Mouse (Mus musculus) forebrain, embryonic 14.5 days (tissue): ENCODE data around the gene Tmem50a. TPM values are rescaled to one million over a fixed set of nuclear protein-coding genes. Genes with fewer than 3 reads are reported as not detected.
A peak's percentile ranks its signal among the peaks of the same experiment; 100 is the strongest.

Experiments
- ATAC-seq: fragments of 200-750 bp; cut with Nextera tagmentation; 2 replicates; pipeline ENCODE4 v1.8.0; 2017; ENCODE audit warnings: mild to moderate bottlenecking, moderate library complexity
- DNase-seq: peaks from one replicate; pipeline ENCODE4 v3.0.0-alpha.2; 2015; ENCODE audit warnings: low spot score
- H3K27ac ChIP-seq: fragments of 300-500 bp; sonication (generic); 2 replicates; pipeline ENCODE4 v1.5.1; 2014; ENCODE audit warnings: low read depth, mild to moderate bottlenecking, control low read depth, low read length, moderate library complexity
- H3K27me3 ChIP-seq: fragments of 300-500 bp; sonication (generic); replicated peaks from 2 replicates; pipeline ENCODE4 v1.6.1; 2014; ENCODE audit warnings: low read length, control low read depth, mixed read lengths; ENCODE audit not compliant: control insufficient read depth, insufficient read depth
- H3K36me3 ChIP-seq: fragments of 300-500 bp; sonication (generic); 2 replicates; pipeline ENCODE4 v1.6.1; 2014; ENCODE audit warnings: low read length, control low read depth; ENCODE audit not compliant: control insufficient read depth, insufficient read depth
- H3K4me1 ChIP-seq: fragments of 300-500 bp; sonication (generic); 2 replicates; pipeline ENCODE4 v1.6.1; 2014; ENCODE audit warnings: antibody characterized with exemption, low read length, control low read depth; ENCODE audit not compliant: control insufficient read depth, insufficient read depth
- H3K4me2 ChIP-seq: fragments of 300-500 bp; sonication (generic); 2 replicates; pipeline ENCODE4 v1.6.1; 2014; ENCODE audit warnings: mild to moderate bottlenecking, control low read depth, low read length
- H3K4me3 ChIP-seq: fragments of 300-500 bp; sonication (generic); 2 replicates; pipeline ENCODE4 v1.5.1; 2014; ENCODE audit warnings: low read depth, low read length, control low read depth
- H3K9ac ChIP-seq: fragments of 300-500 bp; sonication (generic); 2 replicates; pipeline ENCODE4 v1.6.1; 2014; ENCODE audit warnings: mild to moderate bottlenecking, low read length, control low read depth, moderate library complexity
- H3K9me3 ChIP-seq: fragments of 300-500 bp; sonication (generic); replicated peaks from 2 replicates; pipeline ENCODE4 v1.6.1; 2016; ENCODE audit warnings: low read length, control low read depth, mixed read lengths; ENCODE audit not compliant: control insufficient read depth
- WGBS: fragments of 180-500 bp; shearing (Covaris S2); extraction: QIAGEN DNeasy Blood & Tissue Kit; methylation state at CpG from one replicate; pipeline ENCODE4 v1.1.7; 2014; 5-methylcytosine and 5-hydroxymethylcytosine counted together
- polyA plus RNA-seq: library from polyadenylated mRNA; unstranded; fragments of >200 nt; fragmentation: Nextera tagmentation; extraction: Ambion mirVana; gene quantifications from 2 replicates; pipeline ENCODE4 v1.2.1, GENCODE M21; 2014

Gene Tmem50a
- polyA plus RNA-seq, 1 experiment from 2014 or later = 166 TPM

GRCm38 (mm10) chr4:134892096-134892495, 22.7 kb downstream of the Tmem50a start:
- Histone ChIP-seq H3K4me3 (no peak overlapping the region), H3K27me3 (no peaks in the 10 kb centered on the region), H3K36me3 (peaks cover 21% of the 10 kb centered on the region), H3K9ac (no peak overlapping the region), H3K4me1 (no peaks in the 10 kb centered on the region), H3K27ac (no peak overlapping the region), H3K4me2 (no peak overlapping the region), H3K9me3 (no peaks in the 10 kb centered on the region)
- WGBS = 82% methylated on average over 6 of the region's 6 CpGs
- no peak for ATAC-seq
- DNase-seq = peak; percentile 14

GRCm38 (mm10) chr4:134884364-134884763, 30.5 kb downstream of the Tmem50a start:
- ATAC-seq (no peak), DNase-seq (no peak)
- no peak overlapping the region for H3K4me2 ChIP-seq
- no peak overlapping the region for H3K27ac ChIP-seq
- no peaks in the 10 kb centered on the region for H3K36me3 ChIP-seq
- no peak overlapping the region for H3K9ac ChIP-seq
- H3K27me3 ChIP-seq = no peaks in the 10 kb centered on the region
- H3K4me3 ChIP-seq = no peak overlapping the region
- 89% methylated on average over 4 of the region's 4 CpGs for WGBS
- H3K4me1 ChIP-seq = no peaks in the 10 kb centered on the region
- no peaks in the 10 kb centered on the region for H3K9me3 ChIP-seq

- Histone ChIP-seq H3K27me3 (no peaks in the 10 kb centered on the region), H3K36me3 (no peaks in the 10 kb centered on the region), H3K9ac (no peak overlapping the region), H3K4me2 (no peak overlapping the region), H3K9me3 (no peaks in the 10 kb centered on the region), H3K4me1 (no peaks in the 10 kb centered on the region), H3K4me3 (no peak overlapping the region), H3K27ac (no peak overlapping the region)
- DNase-seq = no peak
- ATAC-seq = no peak
- 84% methylated on average over 10 of the region's 10 CpGs for WGBS
Observed at GRCm38 (mm10) chr4:134883808-134884207, 31.0 kb downstream of the Tmem50a start.

- Histone ChIP-seq H3K27me3 (no peaks in the 10 kb centered on the region), H3K9me3 (no peaks in the 10 kb centered on the region), H3K9ac (no peak overlapping the region), H3K27ac (no peak overlapping the region), H3K4me2 (no peak overlapping the region), H3K4me3 (no peak overlapping the region), H3K36me3 (no peaks in the 10 kb centered on the region), H3K4me1 (no peaks in the 10 kb centered on the region)
- peak; percentile 18 for DNase-seq
- ATAC-seq = no peak
- 30% methylated on average over 7 of the region's 7 CpGs for WGBS
Observed at GRCm38 (mm10) chr4:134883266-134883665, 31.6 kb downstream of the Tmem50a start.

- Histone ChIP-seq H3K9me3 (no peaks in the 10 kb centered on the region), H3K27me3 (no peaks in the 10 kb centered on the region), H3K4me2 (peak overlapping the region; percentile 51), H3K27ac (no peak overlapping the region), H3K9ac (no peak overlapping the region), H3K4me1 (no peaks in the 10 kb centered on the region), H3K36me3 (no peaks in the 10 kb centered on the region), H3K4me3 (no peak overlapping the region)
- WGBS = 39% methylated on average over 6 of the region's 6 CpGs
- DNase-seq (no peak), ATAC-seq (no peak)
Observed at GRCm38 (mm10) chr4:134880041-134880440, 34.8 kb downstream of the Tmem50a start.

GRCm38 (mm10) chr4:134879410-134879981, 35.3 kb downstream of the Tmem50a start:
- H3K27me3 ChIP-seq = no peaks in the 10 kb centered on the region
- no peaks in the 10 kb centered on the region for H3K9me3 ChIP-seq
- no peaks in the 10 kb centered on the region for H3K36me3 ChIP-seq
- no peak overlapping the region for H3K27ac ChIP-seq
- H3K4me2 ChIP-seq = peak overlapping the region; percentile 51
- H3K4me1 ChIP-seq = no peaks in the 10 kb centered on the region
- peak overlapping the region; percentile 15 for H3K4me3 ChIP-seq
- peak overlapping the region; percentile 13; the same call in 1 of the 2 replicates for H3K9ac ChIP-seq
- DNase-seq (peak; percentile 78), ATAC-seq (0 out of 2 replicates have a peak, but pooled peaks have one; percentile 48)
- WGBS = 3% methylated on average over 17 of the region's 17 CpGs

GRCm38 (mm10) chr4:134876171-134876570, 38.7 kb downstream of the Tmem50a start:
- no peak overlapping the region for H3K27ac ChIP-seq
- no peak overlapping the region for H3K4me3 ChIP-seq
- H3K27me3 ChIP-seq = no peaks in the 10 kb centered on the region
- no peaks in the 10 kb centered on the region for H3K4me1 ChIP-seq
- ATAC-seq = no peak
- H3K4me2 ChIP-seq = no peak overlapping the region
- no peaks in the 10 kb centered on the region for H3K36me3 ChIP-seq
- H3K9ac ChIP-seq = no peak overlapping the region
- no peak for DNase-seq
- H3K9me3 ChIP-seq = no peaks in the 10 kb centered on the region
- WGBS = 88% methylated on average over 9 of the region's 9 CpGs

- Histone ChIP-seq H3K4me1 (no peaks in the 10 kb centered on the region), H3K9me3 (no peaks in the 10 kb centered on the region), H3K36me3 (no peaks in the 10 kb centered on the region), H3K4me3 (no peak overlapping the region), H3K27ac (no peak overlapping the region), H3K9ac (no peak overlapping the region), H3K4me2 (no peak overlapping the region), H3K27me3 (peaks cover 13% of the 10 kb centered on the region; the same call in 1 of the 2 replicates)
- ATAC-seq = no peak
- no peak for DNase-seq
- WGBS = 59% methylated on average over 2 of the region's 2 CpGs
Observed at GRCm38 (mm10) chr4:134871950-134872349, 42.9 kb downstream of the Tmem50a start.

- no peak for ATAC-seq
- H3K4me3 ChIP-seq = no peak overlapping the region
- no peak overlapping the region for H3K27ac ChIP-seq
- H3K4me1 ChIP-seq = no peaks in the 10 kb centered on the region
- no peak for DNase-seq
- H3K27me3 ChIP-seq = peaks cover 13% of the 10 kb centered on the region; the same call in 1 of the 2 replicates
- no peak overlapping the region for H3K4me2 ChIP-seq
- no peak overlapping the region for H3K9ac ChIP-seq
- 53% methylated on average over 4 of the region's 4 CpGs for WGBS
- no peaks in the 10 kb centered on the region for H3K36me3 ChIP-seq
- no peaks in the 10 kb centered on the region for H3K9me3 ChIP-seq
Observed at GRCm38 (mm10) chr4:134871477-134871876, 43.3 kb downstream of the Tmem50a start.
